Comparison of ENCODE assay signal across 7 mouse cellular contexts in genomic region chr11:70652884-70653344, GRCm38 (mm10). TPM values are rescaled to one million over a fixed set of nuclear protein-coding genes. Genes with fewer than 3 reads are reported as not detected.
A peak's percentile ranks its signal among the peaks of the same experiment; 100 is the strongest.
DNase-seq lines count a peak whose midpoint lies in the region; ATAC-seq lines count a peak whose summit lies in the region.

No protein-coding gene starts in this region.

- intact Hi-C loops in left cerebral cortex, postnatal 36 days (cut with DNase I): no loop called here

- no peak for DNase-seq in lung, postnatal 14 days
- DNase-seq in left cerebral cortex, postnatal 36 days (ENCODE audit: low spot score in 2 of 2): no peak
- DNase-seq in gastrocnemius, postnatal 4 days (ENCODE audit: low spot score in 2 of 2): no peak

- peak overlapping the region; percentile 99 for H3K27ac ChIP-seq in lung, embryonic 15.5 days
- peak overlapping the region; percentile 97 for H3K27ac ChIP-seq in forebrain, embryonic 13.5 days
- H3K27ac ChIP-seq in liver, embryonic 12.5 days: peak overlapping the region; percentile 99
- H3K27ac ChIP-seq in stomach, embryonic 14.5 days (ENCODE audit: low read length): peak overlapping the region; percentile 99

- peak overlapping the region; percentile 100 for H3K9ac ChIP-seq in lung, embryonic 15.5 days
- peak overlapping the region; percentile 98 for H3K9ac ChIP-seq in forebrain, embryonic 13.5 days
- H3K9ac ChIP-seq in liver, embryonic 12.5 days: peak overlapping the region; percentile 99
- H3K9ac ChIP-seq in stomach, embryonic 14.5 days (replicated peaks; ENCODE audit: low read depth, low read length): peak overlapping the region; percentile 98

- ATAC-seq in lung, embryonic 15.5 days (ENCODE audit: borderline replicate concordance, extremely low read depth, low FRiP score, low TSS enrichment): no peak
- ATAC-seq in forebrain, embryonic 13.5 days: no peak
- ATAC-seq in liver, embryonic 12.5 days: no peak
- no peak for ATAC-seq in stomach, embryonic 14.5 days (ENCODE audit: insufficient number of reproducible peaks, insufficient read depth, low FRiP score, low read depth)

- peaks cover 74% of the 10 kb centered on the region for H3K4me1 ChIP-seq in lung, embryonic 15.5 days
- H3K4me1 ChIP-seq in forebrain, embryonic 13.5 days: peaks cover 61% of the 10 kb centered on the region
- peaks cover 81% of the 10 kb centered on the region for H3K4me1 ChIP-seq in liver, embryonic 12.5 days
- H3K4me1 ChIP-seq in stomach, embryonic 14.5 days (ENCODE audit: control insufficient read depth, insufficient read depth, low read length): peaks cover 42% of the 10 kb centered on the region

- 44% methylated on average over 6 of the region's 6 CpGs for WGBS in lung, embryonic 15.5 days
- WGBS in forebrain, embryonic 13.5 days: 70% methylated on average over 6 of the region's 6 CpGs
- 20% methylated on average over 6 of the region's 6 CpGs for WGBS in liver, embryonic 12.5 days (ENCODE audit: insufficient replicate concordance)
- 43% methylated on average over 6 of the region's 6 CpGs for WGBS in stomach, embryonic 14.5 days

- no peaks in the 10 kb centered on the region for H3K27me3 ChIP-seq in lung, embryonic 15.5 days
- no peaks in the 10 kb centered on the region for H3K27me3 ChIP-seq in forebrain, embryonic 13.5 days
- 0 out of 2 replicates have a peak, but pooled peaks cover 9% of the 10 kb centered on the region for H3K27me3 ChIP-seq in liver, embryonic 12.5 days (replicated peaks)
- no peaks in the 10 kb centered on the region for H3K27me3 ChIP-seq in stomach, embryonic 14.5 days (ENCODE audit: control insufficient read depth, insufficient read depth, low read length)

- no peaks in the 10 kb centered on the region for H3K9me3 ChIP-seq in lung, embryonic 15.5 days
- no peaks in the 10 kb centered on the region for H3K9me3 ChIP-seq in forebrain, embryonic 13.5 days (replicated peaks)
- H3K9me3 ChIP-seq in liver, embryonic 12.5 days (replicated peaks): no peaks in the 10 kb centered on the region
- H3K9me3 ChIP-seq in stomach, embryonic 14.5 days (ENCODE audit: control insufficient read depth, low read depth, low read length): no peaks in the 10 kb centered on the region

- H3K4me2 ChIP-seq in lung, embryonic 15.5 days: peak overlapping the region; percentile 95
- H3K4me2 ChIP-seq in forebrain, embryonic 13.5 days: peak overlapping the region; percentile 93
- H3K4me2 ChIP-seq in liver, embryonic 12.5 days: peak overlapping the region; percentile 93
- H3K4me2 ChIP-seq in stomach, embryonic 14.5 days (replicated peaks; ENCODE audit: low read depth, low read length): peak overlapping the region; percentile 85

- peaks cover 45% of the 10 kb centered on the region for H3K36me3 ChIP-seq in lung, embryonic 15.5 days
- H3K36me3 ChIP-seq in forebrain, embryonic 13.5 days (ENCODE audit: poor library complexity, severe bottlenecking): peaks cover 44% of the 10 kb centered on the region
- peaks cover 47% of the 10 kb centered on the region for H3K36me3 ChIP-seq in liver, embryonic 12.5 days
- H3K36me3 ChIP-seq in stomach, embryonic 14.5 days (ENCODE audit: control insufficient read depth, insufficient read depth, low read length): peaks cover 40% of the 10 kb centered on the region

- peak overlapping the region; percentile 100 for H3K4me3 ChIP-seq in lung, embryonic 15.5 days
- peak overlapping the region; percentile 100 for H3K4me3 ChIP-seq in forebrain, embryonic 13.5 days
- peak overlapping the region; percentile 99 for H3K4me3 ChIP-seq in liver, embryonic 12.5 days
- peak overlapping the region; percentile 100 for H3K4me3 ChIP-seq in stomach, embryonic 14.5 days (ENCODE audit: low read depth, low read length)

RNA-seq across cellular contexts. Expression of gene Pfn1, which starts 1.5 kb away (rescaled TPM):
- 1,970 and 2,089 TPM in 2 replicates for polyA plus RNA-seq in lung, embryonic 15.5 days (2015; fragmentation: Nextera tagmentation; extraction: Ambion mirVana)
- polyA plus RNA-seq in forebrain, embryonic 13.5 days (2015; fragmentation: Nextera tagmentation; extraction: Ambion mirVana): 919 and 977 TPM in 2 replicates
- 1,519 and 1,532 TPM in 2 replicates for polyA plus RNA-seq in liver, embryonic 12.5 days (2016; fragmentation: Nextera tagmentation; extraction: Ambion mirVana)
- 2,006 and 2,065 TPM in 2 replicates for polyA plus RNA-seq in stomach, embryonic 14.5 days (2014; fragmentation: Nextera tagmentation; extraction: Ambion mirVana)
- total RNA-seq in left cerebral cortex, postnatal 36 days (2021): 100 to 1,000 TPM; 217 to 244 TPM
- 100 to 1,000 TPM; 620 to 621 TPM for total RNA-seq in gastrocnemius, postnatal 4 days (2021)

RNA-seq across cellular contexts. Expression of gene Eno3, which starts 4.1 kb away (rescaled TPM):
- polyA plus RNA-seq in lung, embryonic 15.5 days (2015; fragmentation: Nextera tagmentation; extraction: Ambion mirVana): 27.9 and 33.3 TPM in 2 replicates
- 7.1 and 7.4 TPM in 2 replicates for polyA plus RNA-seq in forebrain, embryonic 13.5 days (2015; fragmentation: Nextera tagmentation; extraction: Ambion mirVana)
- polyA plus RNA-seq in liver, embryonic 12.5 days (2016; fragmentation: Nextera tagmentation; extraction: Ambion mirVana): 6.7 and 7.6 TPM in 2 replicates
- polyA plus RNA-seq in stomach, embryonic 14.5 days (2014; fragmentation: Nextera tagmentation; extraction: Ambion mirVana): 12.3 and 14.5 TPM in 2 replicates
- 1 to 10 TPM; 9.5 to 9.6 TPM for total RNA-seq in left cerebral cortex, postnatal 36 days (2021)
- 1,000 to 10,000 TPM; 4,042 to 4,361 TPM for total RNA-seq in gastrocnemius, postnatal 4 days (2021)

RNA-seq across cellular contexts. Expression of gene Slc25a11, which starts 5.6 kb away (rescaled TPM):
- polyA plus RNA-seq in lung, embryonic 15.5 days (2015; fragmentation: Nextera tagmentation; extraction: Ambion mirVana): 150 and 162 TPM in 2 replicates
- polyA plus RNA-seq in forebrain, embryonic 13.5 days (2015; fragmentation: Nextera tagmentation; extraction: Ambion mirVana): 156 and 165 TPM in 2 replicates
- 77.3 and 83.3 TPM in 2 replicates for polyA plus RNA-seq in liver, embryonic 12.5 days (2016; fragmentation: Nextera tagmentation; extraction: Ambion mirVana)
- polyA plus RNA-seq in stomach, embryonic 14.5 days (2014; fragmentation: Nextera tagmentation; extraction: Ambion mirVana): 151 and 157 TPM in 2 replicates
- 100 to 1,000 TPM; 113 to 125 TPM for total RNA-seq in left cerebral cortex, postnatal 36 days (2021)
- total RNA-seq in gastrocnemius, postnatal 4 days (2021): 100 to 1,000 TPM; 222 TPM

RNA-seq across cellular contexts. Expression of gene Rnf167, which starts 5.9 kb away (rescaled TPM):
- polyA plus RNA-seq in lung, embryonic 15.5 days (2015; fragmentation: Nextera tagmentation; extraction: Ambion mirVana): 101 and 119 TPM in 2 replicates
- polyA plus RNA-seq in forebrain, embryonic 13.5 days (2015; fragmentation: Nextera tagmentation; extraction: Ambion mirVana): 108 and 119 TPM in 2 replicates
- 73.6 and 86.1 TPM in 2 replicates for polyA plus RNA-seq in liver, embryonic 12.5 days (2016; fragmentation: Nextera tagmentation; extraction: Ambion mirVana)
- 118 and 120 TPM in 2 replicates for polyA plus RNA-seq in stomach, embryonic 14.5 days (2014; fragmentation: Nextera tagmentation; extraction: Ambion mirVana)
- 10 to 100 TPM; 78.6 to 87.8 TPM for total RNA-seq in left cerebral cortex, postnatal 36 days (2021)
- 10 to 100 TPM; 43.5 to 44.0 TPM for total RNA-seq in gastrocnemius, postnatal 4 days (2021)

RNA-seq across cellular contexts. Expression of gene Gp1ba, which starts 14.0 kb away (rescaled TPM):
- polyA plus RNA-seq in lung, embryonic 15.5 days (2015; fragmentation: Nextera tagmentation; extraction: Ambion mirVana): 0.37 and 0.38 TPM in 2 replicates
- polyA plus RNA-seq in forebrain, embryonic 13.5 days (2015; fragmentation: Nextera tagmentation; extraction: Ambion mirVana): 0.15 and 0.30 TPM in 2 replicates
- 5.5 and 5.6 TPM in 2 replicates for polyA plus RNA-seq in liver, embryonic 12.5 days (2016; fragmentation: Nextera tagmentation; extraction: Ambion mirVana)
- 0.21 and 0.22 TPM in 2 replicates for polyA plus RNA-seq in stomach, embryonic 14.5 days (2014; fragmentation: Nextera tagmentation; extraction: Ambion mirVana)
- not detected for total RNA-seq in left cerebral cortex, postnatal 36 days (2021)
- total RNA-seq in gastrocnemius, postnatal 4 days (2021): under 1 TPM; 0.32 to 0.39 TPM
